Mouse (Mus musculus) E14TG2a.4 (cell line): ENCODE results near the gene Kcnj8.

ENCODE experiments used
- CTCF ChIP-seq: conservative IDR thresholded peaks from 2 replicates; pipeline ENCODE4 v1.5.1; 2014; ENCODE audit warnings: low read length
- POU5F1 ChIP-seq: IDR thresholded peaks from 2 replicates; pipeline ENCODE4 v1.6.1; 2014; ENCODE audit warnings: low read length, borderline replicate concordance

- TF ChIP-seq CTCF (no peak), POU5F1 (no peak)
Observed at GRCm38 (mm10) chr6:142558772-142559679, 12.4 kb downstream of the Kcnj8 start.
